Mouse (Mus musculus) kidney, adult 2 months (tissue): ENCODE measurements at regions not wholly inside any gene's neighbourhood (a gene's known extent, or its start where the extent isn't known, plus 50 kb on each side); places are given as distances from the start of the nearest gene placed in this dataset.

Experiments used
- DNase-seq: peaks from one replicate; pipeline ENCODE4 v3.0.0; 2021
- H3K27ac ChIP-seq: fragments of 200-500 bp; 2 replicates; pipeline ENCODE4 v1.5.1; 2012; ENCODE audit warnings: low read depth, low read length, control low read depth, inconsistent platforms; ENCODE audit not compliant: insufficient read depth
- H3K27me3 ChIP-seq: fragments of 200-500 bp; replicated peaks from 2 replicates; pipeline ENCODE4 v1.6.1; 2012; ENCODE audit warnings: mild to moderate bottlenecking, moderate library complexity, low read length, inconsistent platforms; ENCODE audit not compliant: control insufficient read depth, insufficient read depth
- H3K36me3 ChIP-seq: fragments of 200-500 bp; 2 replicates; pipeline ENCODE4 v1.6.1; 2012; ENCODE audit warnings: mild to moderate bottlenecking, moderate library complexity, low read length, inconsistent platforms; ENCODE audit not compliant: control insufficient read depth, insufficient read depth
- H3K4me1 ChIP-seq: fragments of 200-500 bp; 2 replicates; pipeline ENCODE4 v1.6.1; 2011; ENCODE audit warnings: low read length; ENCODE audit not compliant: control insufficient read depth, insufficient read depth
- H3K4me3 ChIP-seq: fragments of 200-500 bp; 2 replicates; pipeline ENCODE4 v1.5.1; 2011; ENCODE audit warnings: mild to moderate bottlenecking, low read depth, low read length, control low read depth; ENCODE audit not compliant: insufficient read depth
- CTCF ChIP-seq: fragments of 200-500 bp; conservative IDR thresholded peaks from 2 replicates; pipeline ENCODE4 v1.5.1; 2011; ENCODE audit warnings: low read depth, mild to moderate bottlenecking, control low read depth, low read length, moderate library complexity, mixed read lengths; ENCODE audit not compliant: insufficient read depth, insufficient read length
- POLR2A ChIP-seq: fragments of 200-500 bp; IDR thresholded peaks from one replicate; pipeline ENCODE4 v1.6.1; 2011; ENCODE audit warnings: low read depth, low read length, control low read depth
- WGBS: fragments of 180-500 bp; shearing (Covaris S2); methylation state at CpG from one replicate; pipeline ENCODE4 v1.1.7; 2018; 5-methylcytosine and 5-hydroxymethylcytosine counted together

GRCm38 (mm10) chr17:31776949-31777607, 78.5 kb downstream of the Sik1 start:
- no peak overlapping the region for H3K4me3 ChIP-seq
- 0 out of 2 replicates have a peak, but pooled peaks cover 2% of the 10 kb centered on the region for H3K4me1 ChIP-seq
- 36% methylated on average over 9 of the region's 9 CpGs for WGBS
- no peaks in the 10 kb centered on the region for H3K36me3 ChIP-seq
- DNase-seq = peak; percentile 55
- H3K27me3 ChIP-seq = no peaks in the 10 kb centered on the region
- H3K27ac ChIP-seq = 0 out of 2 replicates have a peak overlapping the region, but pooled peaks have one; percentile 18
- TF ChIP-seq CTCF = no peak
- TF ChIP-seq POLR2A = no peak

- Histone ChIP-seq H3K36me3 (no peaks in the 10 kb centered on the region), H3K27ac (0 out of 2 replicates have a peak overlapping the region, but pooled peaks have one; percentile 18), H3K4me1 (0 out of 2 replicates have a peak, but pooled peaks cover 2% of the 10 kb centered on the region), H3K27me3 (no peaks in the 10 kb centered on the region), H3K4me3 (no peak overlapping the region)
- WGBS = 74% methylated on average over 5 of the region's 5 CpGs
- DNase-seq = no peak
- TF ChIP-seq CTCF (no peak), POLR2A (no peak)
Observed at GRCm38 (mm10) chr17:31777751-31778150, 77.9 kb downstream of the Sik1 start.

GRCm38 (mm10) chr17:31779466-31779865, 76.1 kb downstream of the Sik1 start:
- no peak for TF ChIP-seq CTCF
- no peak for TF ChIP-seq POLR2A
- Histone ChIP-seq H3K36me3 (no peaks in the 10 kb centered on the region), H3K27me3 (no peaks in the 10 kb centered on the region), H3K4me1 (0 out of 2 replicates have a peak, but pooled peaks cover 2% of the 10 kb centered on the region), H3K27ac (no peak overlapping the region), H3K4me3 (no peak overlapping the region)
- DNase-seq = no peak
- 63% methylated on average over 3 of the region's 3 CpGs for WGBS

- TF ChIP-seq POLR2A = no peak
- Histone ChIP-seq H3K27me3 (no peaks in the 10 kb centered on the region), H3K4me1 (no peaks in the 10 kb centered on the region), H3K4me3 (no peak overlapping the region), H3K27ac (no peak overlapping the region), H3K36me3 (no peaks in the 10 kb centered on the region)
- no peak for DNase-seq
- 82% methylated on average over 6 of the region's 6 CpGs for WGBS
Observed at GRCm38 (mm10) chr17:31782251-31782650, 73.4 kb downstream of the Sik1 start.

GRCm38 (mm10) chr17:31783071-31783470, 72.5 kb downstream of the Sik1 start:
- no peaks in the 10 kb centered on the region for H3K36me3 ChIP-seq
- no peak overlapping the region for H3K4me3 ChIP-seq
- H3K27ac ChIP-seq = no peak overlapping the region
- no peaks in the 10 kb centered on the region; the same call in 1 of the 2 replicates for H3K4me1 ChIP-seq
- WGBS = 92% methylated on average over 5 of the region's 5 CpGs
- H3K27me3 ChIP-seq = no peaks in the 10 kb centered on the region
- no peak for TF ChIP-seq CTCF
- TF ChIP-seq POLR2A = no peak
- DNase-seq = no peak

GRCm38 (mm10) chr17:31788316-31788715, 67.3 kb downstream of the Sik1 start:
- 47% methylated on average over 3 of the region's 3 CpGs for WGBS
- Histone ChIP-seq H3K4me1 (peaks cover 33% of the 10 kb centered on the region), H3K27ac (no peak overlapping the region; the same call in 1 of the 2 replicates), H3K27me3 (no peaks in the 10 kb centered on the region), H3K36me3 (no peaks in the 10 kb centered on the region), H3K4me3 (no peak overlapping the region)
- peak; percentile 90 for DNase-seq
- TF ChIP-seq POLR2A = no peak
- no peak for TF ChIP-seq CTCF

GRCm38 (mm10) chr17:31789068-31789583, 66.5 kb downstream of the Sik1 start:
- no peaks in the 10 kb centered on the region for H3K36me3 ChIP-seq
- DNase-seq = peak; percentile 88
- peaks cover 36% of the 10 kb centered on the region for H3K4me1 ChIP-seq
- no peaks in the 10 kb centered on the region for H3K27me3 ChIP-seq
- WGBS = 51% methylated on average over 9 of the region's 9 CpGs
- H3K27ac ChIP-seq = peak overlapping the region; percentile 12; the same call in 1 of the 2 replicates
- no peak overlapping the region for H3K4me3 ChIP-seq
- TF ChIP-seq CTCF = no peak
- no peak for TF ChIP-seq POLR2A
